8 mouse cellular contexts compared by ENCODE assay signal in genomic region chr12:77019148-77019547, GRCm38 (mm10). TPM values are rescaled to one million over a fixed set of nuclear protein-coding genes. Genes with fewer than 3 reads are reported as not detected.
A peak's percentile ranks its signal among the peaks of the same experiment; 100 is the strongest.
DNase-seq lines count a peak whose midpoint lies in the region; ATAC-seq and TF ChIP-seq lines count a peak whose summit lies in the region.
"Not testable (repeated sequence)": the region's sequence is repeated elsewhere in the genome, so short reads cannot be mapped to it uniquely, and the experiment has no call there.

No protein-coding gene starts in this region.

- H3K4me3 ChIP-seq in forebrain, embryonic 11.5 days (ENCODE audit: low read depth, low read length); lung, embryonic 15.5 days; lung, postnatal 0 days (ENCODE audit: low read depth, low read length); midbrain, embryonic 11.5 days (ENCODE audit: low read depth, low read length); stomach, embryonic 15.5 days (replicated peaks): not testable (repeated sequence)

- H3K9me3 ChIP-seq in forebrain, embryonic 11.5 days (ENCODE audit: control insufficient read depth, low read length); lung, embryonic 15.5 days; lung, postnatal 0 days (ENCODE audit: low read length); midbrain, embryonic 11.5 days (ENCODE audit: control insufficient read depth, low read length); stomach, embryonic 15.5 days: not testable (repeated sequence)

- not testable (repeated sequence) for H3K4me2 ChIP-seq in forebrain, embryonic 11.5 days (ENCODE audit: low read depth, low read length, severe bottlenecking); lung, embryonic 15.5 days; lung, postnatal 0 days (replicated peaks; ENCODE audit: low read depth, low read length); midbrain, embryonic 11.5 days; stomach, embryonic 15.5 days

- not testable (repeated sequence) for H3K4me1 ChIP-seq in forebrain, embryonic 11.5 days (replicated peaks; ENCODE audit: control insufficient read depth, insufficient read depth, low read length); lung, embryonic 15.5 days; lung, postnatal 0 days (ENCODE audit: insufficient read depth, low read depth, low read length); midbrain, embryonic 11.5 days (ENCODE audit: control insufficient read depth, insufficient read depth, low read length); stomach, embryonic 15.5 days

- 39% methylated on average over 2 of the region's 2 CpGs for WGBS in forebrain, embryonic 11.5 days
- 24% methylated on average over 2 of the region's 2 CpGs for WGBS in lung, embryonic 15.5 days
- 19% methylated on average over 2 of the region's 2 CpGs for WGBS in lung, postnatal 0 days
- 34% methylated on average over 2 of the region's 2 CpGs for WGBS in midbrain, embryonic 11.5 days
- WGBS in stomach, embryonic 15.5 days, result 26% methylated on average over 2 of the region's 2 CpGs

- H3K9ac ChIP-seq in forebrain, embryonic 11.5 days (ENCODE audit: low read length); lung, embryonic 15.5 days; lung, postnatal 0 days (replicated peaks; ENCODE audit: low read depth); midbrain, embryonic 11.5 days (ENCODE audit: low read length); stomach, embryonic 15.5 days: not testable (repeated sequence)

- not testable (repeated sequence) for ATAC-seq in forebrain, embryonic 11.5 days (replicated peaks; ENCODE audit: low FRiP score); midbrain, embryonic 11.5 days (ENCODE audit: low FRiP score)
- ATAC-seq in lung, embryonic 15.5 days (ENCODE audit: borderline replicate concordance, extremely low read depth, low FRiP score, low TSS enrichment), result peak; percentile 56
- ATAC-seq in lung, postnatal 0 days, result peak; percentile 76
- ATAC-seq in stomach, embryonic 15.5 days (ENCODE audit: insufficient read depth, low FRiP score, low read depth), result 0 out of 2 replicates have a peak, but pooled peaks have one; percentile 39

- H3K27me3 ChIP-seq in forebrain, embryonic 11.5 days (ENCODE audit: control insufficient read depth, insufficient read depth, low read length); lung, embryonic 15.5 days; lung, postnatal 0 days (replicated peaks; ENCODE audit: insufficient read depth, low read length); midbrain, embryonic 11.5 days (ENCODE audit: control insufficient read depth, insufficient read depth, low read length); stomach, embryonic 15.5 days (replicated peaks): not testable (repeated sequence)

- peak; percentile 28 for DNase-seq in R1 (ENCODE audit: low read depth, low spot score)
- peak; percentile 36 for DNase-seq in forebrain, embryonic 11.5 days (ENCODE audit: low spot score)
- peak; percentile 62 to 73 for DNase-seq in lung, adult 18-20 months
- peak; percentile 73 for DNase-seq in lung, postnatal 0 days (ENCODE audit: low spot score)
- DNase-seq in lung, postnatal 25 days (ENCODE audit: low spot score), result peak; percentile 65
- DNase-seq in midbrain, embryonic 11.5 days (ENCODE audit: low spot score, missing footprints), result peak; percentile 39

- not testable (repeated sequence) for H3K36me3 ChIP-seq in forebrain, embryonic 11.5 days (ENCODE audit: control insufficient read depth, insufficient read depth, low read length); lung, embryonic 15.5 days; lung, postnatal 0 days (ENCODE audit: insufficient read depth, low read length); midbrain, embryonic 11.5 days (ENCODE audit: control insufficient read depth, insufficient read depth, low read length); stomach, embryonic 15.5 days

- not testable (repeated sequence) for TF ChIP-seq CTCF in lung, postnatal 0 days (IDR thresholded peaks at IDR 0.05)

- not testable (repeated sequence) for H3K27ac ChIP-seq in forebrain, embryonic 11.5 days (ENCODE audit: low read depth, low read length); lung, embryonic 15.5 days; lung, postnatal 0 days (ENCODE audit: low read length); midbrain, embryonic 11.5 days (ENCODE audit: low read depth, low read length); stomach, embryonic 15.5 days

- not testable (repeated sequence) for TF ChIP-seq EP300 in lung, postnatal 0 days (IDR thresholded peaks at IDR 0.05)

RNA-seq across cellular contexts. Expression of gene Max, which starts 57.1 kb away (rescaled TPM):
- polyA plus RNA-seq in forebrain, embryonic 11.5 days (2014; fragmentation: Nextera tagmentation; extraction: Ambion mirVana), result 19.4 and 21.5 TPM in 2 replicates
- 13.1 and 13.3 TPM in 2 replicates for polyA plus RNA-seq in lung, embryonic 15.5 days (2015; fragmentation: Nextera tagmentation; extraction: Ambion mirVana)
- 17.5 and 20.9 TPM in 2 replicates for polyA plus RNA-seq in lung, postnatal 0 days (2015; fragmentation: Nextera tagmentation; extraction: Ambion mirVana)
- 29.2 and 37.5 TPM in 2 replicates for polyA plus RNA-seq in midbrain, embryonic 11.5 days (2014; fragmentation: Nextera tagmentation; extraction: Ambion mirVana)
- 12.9 and 13.0 TPM in 2 replicates for polyA plus RNA-seq in stomach, embryonic 15.5 days (2015; fragmentation: Nextera tagmentation; extraction: Ambion mirVana)
